Mouse (Mus musculus) brain, embryonic 14.5 days (tissue): ENCODE measurements around the gene Gm10118. TPM values are rescaled to one million over a fixed set of nuclear protein-coding genes. Genes with fewer than 3 reads are reported as not detected.

Experiments used
- DNase-seq: peaks from one replicate; pipeline ENCODE4 v3.0.0-alpha.2; 2011; ENCODE audit warnings: low read depth
- CTCF ChIP-seq: fragments of 200-500 bp; IDR thresholded peaks from 2 replicates; pipeline ENCODE4 v1.5.1; 2012; ENCODE audit warnings: inconsistent platforms, mild to moderate bottlenecking, moderate library complexity, borderline replicate concordance; ENCODE audit not compliant: insufficient read depth, insufficient read length; ENCODE audit errors: extremely low read depth
- POLR2A ChIP-seq: fragments of 200-500 bp; IDR thresholded peaks from 2 replicates; pipeline ENCODE4 v1.6.1; 2012; ENCODE audit warnings: mild to moderate bottlenecking, inconsistent platforms, borderline replicate concordance; ENCODE audit not compliant: poor library complexity, insufficient read depth, insufficient read length, severe bottlenecking; ENCODE audit errors: extremely low read depth
- polyA plus RNA-seq: library from polyadenylated mRNA; depleted of rRNA; stranded (reverse); fragments of >200 nt; gene quantifications from 2 replicates; pipeline ENCODE4 v1.2.3, GENCODE M21; 2012; rRNA removed

Gene Gm10118
- 0.39 and 1.4 TPM in 2 replicates for polyA plus RNA-seq

GRCm38 (mm10) chr10:63927334-63927733 is at the start of gene Gm10118:
TSS of gene Gm10118 (minus strand) at chr10:63927434.
- no peak for TF ChIP-seq POLR2A
- TF ChIP-seq CTCF: no peak
- DNase-seq: no peak

- TF ChIP-seq CTCF (no peak), POLR2A (no peak)
- no peak for DNase-seq
Measured at GRCm38 (mm10) chr10:63972300-63972699, 45.1 kb upstream of the Gm10118 start.

- DNase-seq: peak; percentile 61
- TF ChIP-seq CTCF: no peak
- TF ChIP-seq POLR2A: no peak
Measured at GRCm38 (mm10) chr10:63954308-63954930, 27.2 kb upstream of the Gm10118 start.

- DNase-seq: no peak
- TF ChIP-seq CTCF (no peak), POLR2A (no peak)
Measured at GRCm38 (mm10) chr10:63951481-63951880, 24.2 kb upstream of the Gm10118 start.

GRCm38 (mm10) chr10:63950867-63951266 is 23.6 kb upstream of the Gm10118 start:
- DNase-seq: no peak
- no peak for TF ChIP-seq POLR2A
- no peak for TF ChIP-seq CTCF

- TF ChIP-seq POLR2A (no peak), CTCF (no peak)
- DNase-seq: no peak
Measured at GRCm38 (mm10) chr10:63947266-63947665, 20.0 kb upstream of the Gm10118 start.

GRCm38 (mm10) chr10:63945534-63945933 is 18.3 kb upstream of the Gm10118 start:
- DNase-seq: no peak

GRCm38 (mm10) chr10:63933946-63934345 is 6.7 kb upstream of the Gm10118 start:
- peak; percentile 46 for DNase-seq
- no peak for TF ChIP-seq POLR2A
- no peak for TF ChIP-seq CTCF

More at GRCm38 (mm10) chr10:63945534-63945933, 18.3 kb upstream of the Gm10118 start:
- TF ChIP-seq CTCF (no peak), POLR2A (no peak)

GRCm38 (mm10) chr10:63908878-63909277 is 18.4 kb downstream of the Gm10118 start:
- DNase-seq: no peak
- TF ChIP-seq CTCF: no peak

- DNase-seq: peak; percentile 37
- TF ChIP-seq POLR2A (no peak), CTCF (no peak)
Measured at GRCm38 (mm10) chr10:63899891-63900290, 27.3 kb downstream of the Gm10118 start.

GRCm38 (mm10) chr10:63894612-63895011 is 32.6 kb downstream of the Gm10118 start:
- no peak for DNase-seq
- no peak for TF ChIP-seq POLR2A
- TF ChIP-seq CTCF: no peak

GRCm38 (mm10) chr10:63886449-63887088 is 40.7 kb downstream of the Gm10118 start:
- peak; percentile 51 for DNase-seq
- no peak for TF ChIP-seq POLR2A
- no peak for TF ChIP-seq CTCF

GRCm38 (mm10) chr10:63880462-63880903 is 46.8 kb downstream of the Gm10118 start:
- TF ChIP-seq CTCF (no peak), POLR2A (no peak)
- peak; percentile 83 for DNase-seq

Other genes starting within 250 kb of the Gm10118 start
- gene Lrrtm3, start 162.8 kb upstream of the Gm10118 start, polyA plus RNA-seq: 8.5 and 15.3 TPM in 2 replicates